Mouse (Mus musculus) hindbrain, embryonic 10.5 days (tissue): ENCODE measurements around the gene Olfr985. TPM values are rescaled to one million over a fixed set of nuclear protein-coding genes. Genes with fewer than 3 reads are reported as not detected.

Experiments
- DNase-seq: peaks from one replicate; pipeline ENCODE4 v3.0.0-alpha.2; 2017; ENCODE audit warnings: low spot score
- H3K27ac ChIP-seq: fragments of 300-500 bp; sonication (generic); 2 replicates; pipeline ENCODE4 v1.5.1; 2016; ENCODE audit warnings: mild to moderate bottlenecking, moderate library complexity
- H3K27me3 ChIP-seq: fragments of 300-500 bp; sonication (generic); 2 replicates; pipeline ENCODE4 v1.6.1; 2016; ENCODE audit warnings: mild to moderate bottlenecking; ENCODE audit not compliant: poor library complexity, insufficient read depth, severe bottlenecking
- H3K36me3 ChIP-seq: fragments of 300-500 bp; sonication (generic); 2 replicates; pipeline ENCODE4 v1.6.1; 2016; ENCODE audit warnings: mild to moderate bottlenecking, moderate library complexity
- H3K4me1 ChIP-seq: fragments of 300-500 bp; sonication (generic); replicated peaks from 2 replicates; pipeline ENCODE4 v1.6.1; 2016; ENCODE audit warnings: mild to moderate bottlenecking
- H3K4me3 ChIP-seq: fragments of 300-500 bp; sonication (generic); 2 replicates; pipeline ENCODE4 v1.5.1; 2016; ENCODE audit warnings: mild to moderate bottlenecking, moderate library complexity
- H3K9me3 ChIP-seq: fragments of 300-500 bp; sonication (generic); 2 replicates; pipeline ENCODE4 v1.6.1; 2016; ENCODE audit warnings: mild to moderate bottlenecking, moderate library complexity
- WGBS: fragments of 180-500 bp; shearing (Covaris S2); methylation state at CpG from one replicate; pipeline ENCODE4 v1.1.7; 2016; 5-methylcytosine and 5-hydroxymethylcytosine counted together
- polyA plus RNA-seq: library from polyadenylated mRNA; unstranded; fragments of >200 nt; fragmentation: Nextera tagmentation; extraction: Ambion mirVana; gene quantifications from 2 replicates; pipeline ENCODE4 v1.2.1, GENCODE M21; 2016

Olfr985 gene
- not detected in 2 replicates for polyA plus RNA-seq

- DNase-seq: no peak
- WGBS: 92% methylated on average over 1 of the region's 1 CpGs
- H3K27ac ChIP-seq: no peak within 1 kb of the TSS
Observed at GRCm38 (mm10) chr9:40130084-40130483, at the start of gene Olfr985. TSS of gene Olfr985 (minus strand) at chr9:40130184.

GRCm38 (mm10) chr9:40177017-40177416 lies 47.0 kb upstream of the Olfr985 start:
- Histone ChIP-seq H3K4me1 (no peaks in the 10 kb centered on the region), H3K27me3 (no peaks in the 10 kb centered on the region), H3K27ac (no peak overlapping the region), H3K36me3 (no peaks in the 10 kb centered on the region), H3K9me3 (no peaks in the 10 kb centered on the region), H3K4me3 (no peak overlapping the region)
- DNase-seq: no peak
- 84% methylated on average over 6 of the region's 6 CpGs for WGBS

More at GRCm38 (mm10) chr9:40130084-40130483, at the start of gene Olfr985:
- H3K36me3 ChIP-seq: no peaks in the 10 kb centered on the region
- no peak within 1 kb of the TSS for H3K4me3 ChIP-seq
- no peaks in the 10 kb centered on the region for H3K27me3 ChIP-seq
- no peaks in the 10 kb centered on the region for H3K4me1 ChIP-seq
- H3K9me3 ChIP-seq: no peaks in the 10 kb centered on the region

DNA sequence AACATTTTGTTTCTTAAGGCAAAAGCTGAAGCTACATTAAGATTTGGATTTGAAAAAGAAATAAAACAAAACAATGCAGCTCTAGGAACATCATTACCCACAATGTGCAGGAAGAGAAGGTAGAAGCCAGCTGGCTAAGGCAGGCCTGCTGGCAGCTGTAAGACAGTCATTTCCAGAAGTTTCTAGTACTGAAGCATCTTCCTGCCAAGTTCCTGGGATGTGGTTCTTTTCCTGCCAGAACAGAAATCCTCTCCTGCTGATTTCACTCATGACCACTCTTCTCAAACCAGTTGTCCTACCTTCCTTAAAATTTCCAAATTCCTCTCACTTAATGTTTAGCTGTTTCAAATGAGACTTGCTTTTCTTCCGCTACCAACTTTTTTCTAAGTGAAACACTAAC lies 36.5 kb upstream of the Olfr985 start:
- no peaks in the 10 kb centered on the region for H3K27me3 ChIP-seq
- DNase-seq: no peak
- no peak overlapping the region for H3K4me3 ChIP-seq
- H3K27ac ChIP-seq: no peak overlapping the region
- 94% methylated on average over 1 of the region's 1 CpGs for WGBS
- H3K4me1 ChIP-seq: no peaks in the 10 kb centered on the region
- no peaks in the 10 kb centered on the region for H3K36me3 ChIP-seq
- H3K9me3 ChIP-seq: 0 out of 2 replicates have a peak, but pooled peaks cover 3% of the 10 kb centered on the region

DNA sequence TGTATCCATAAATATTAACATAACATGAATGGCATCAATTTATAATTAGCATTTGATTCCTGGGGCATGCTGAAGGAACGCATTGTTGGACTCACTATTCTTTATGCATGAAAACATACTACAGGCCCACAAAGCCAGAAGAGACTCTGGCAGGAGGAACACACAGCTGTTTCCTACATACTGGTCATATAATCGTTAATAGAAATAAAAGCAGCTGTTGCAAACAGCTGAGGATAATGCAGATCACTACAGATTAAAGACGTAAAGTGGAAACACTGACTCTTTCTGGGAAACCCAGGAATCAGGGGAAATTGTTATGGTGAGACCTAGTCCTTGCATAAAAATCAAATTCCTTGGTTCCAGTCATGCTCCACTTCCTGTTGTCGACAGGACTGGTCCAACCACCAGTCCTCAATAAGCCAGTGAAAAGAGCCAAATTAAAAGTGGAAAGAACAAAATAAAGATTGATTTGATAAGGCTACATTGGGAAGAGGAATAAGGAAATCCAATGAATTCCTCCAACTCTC lies 25.2 kb upstream of the Olfr985 start:
- no peaks in the 10 kb centered on the region for H3K9me3 ChIP-seq
- no peak overlapping the region for H3K27ac ChIP-seq
- WGBS: 82% methylated on average over 4 of the region's 4 CpGs
- no peak for DNase-seq
- H3K4me1 ChIP-seq: no peaks in the 10 kb centered on the region
- no peak overlapping the region for H3K4me3 ChIP-seq
- H3K36me3 ChIP-seq: no peaks in the 10 kb centered on the region
- no peaks in the 10 kb centered on the region for H3K27me3 ChIP-seq

DNA sequence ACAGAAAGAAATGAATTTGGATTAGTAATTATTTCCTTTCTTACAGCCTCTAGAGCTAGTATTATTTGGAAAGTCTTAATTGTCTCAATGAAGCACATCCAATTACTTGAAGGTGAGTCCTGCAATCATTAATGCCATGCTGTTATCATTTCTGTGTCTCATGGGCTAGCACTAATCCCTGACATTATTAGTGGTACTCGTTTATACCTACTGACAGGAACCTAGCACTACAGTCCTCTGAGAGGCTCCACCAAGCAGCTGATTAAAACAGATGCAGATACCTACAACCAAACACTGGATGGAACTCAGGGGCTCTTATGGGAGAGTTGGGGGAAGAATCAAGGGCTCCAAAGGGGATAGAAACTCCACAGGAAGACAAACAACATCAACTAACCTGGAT lies 11.6 kb upstream of the Olfr985 start:
- Histone ChIP-seq H3K4me3 (no peak overlapping the region), H3K27me3 (no peaks in the 10 kb centered on the region), H3K4me1 (no peaks in the 10 kb centered on the region), H3K9me3 (no peaks in the 10 kb centered on the region), H3K36me3 (no peaks in the 10 kb centered on the region), H3K27ac (no peak overlapping the region)
- DNase-seq: no peak
- 70% methylated on average over 1 of the region's 1 CpGs for WGBS

GRCm38 (mm10) chr9:40139484-40139883 lies 9.5 kb upstream of the Olfr985 start:
- no peaks in the 10 kb centered on the region for H3K36me3 ChIP-seq
- H3K27me3 ChIP-seq: no peaks in the 10 kb centered on the region
- H3K27ac ChIP-seq: no peak overlapping the region
- no peaks in the 10 kb centered on the region for H3K4me1 ChIP-seq
- WGBS: 78% methylated on average over 4 of the region's 4 CpGs
- H3K4me3 ChIP-seq: no peak overlapping the region
- DNase-seq: no peak
- H3K9me3 ChIP-seq: no peaks in the 10 kb centered on the region

- no peaks in the 10 kb centered on the region for H3K36me3 ChIP-seq
- no peaks in the 10 kb centered on the region for H3K9me3 ChIP-seq
- no peak overlapping the region for H3K4me3 ChIP-seq
- no peak for DNase-seq
- H3K27ac ChIP-seq: no peak overlapping the region
- H3K4me1 ChIP-seq: no peaks in the 10 kb centered on the region
- 85% methylated on average over 6 of the region's 6 CpGs for WGBS
- H3K27me3 ChIP-seq: no peaks in the 10 kb centered on the region
Observed at GRCm38 (mm10) chr9:40136987-40137688, 7.2 kb upstream of the Olfr985 start.

DNA sequence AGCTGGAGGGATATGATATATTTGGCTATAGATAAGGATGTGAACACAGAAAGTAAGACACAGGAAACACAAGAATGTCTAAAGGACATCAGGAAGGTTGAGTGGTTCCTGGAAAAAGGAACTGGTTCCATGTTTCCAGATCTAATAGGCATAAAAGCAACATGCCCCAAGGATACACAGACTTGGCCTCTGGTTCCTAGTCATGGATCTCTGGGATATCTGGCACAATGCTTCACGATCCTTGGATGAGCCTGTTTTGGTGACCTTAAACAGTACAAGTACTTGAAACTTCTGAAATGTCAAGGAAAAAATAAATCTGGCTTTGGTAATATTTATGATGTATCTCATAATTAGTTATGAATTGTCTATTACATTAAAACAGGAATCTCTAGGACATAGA lies 572 bp upstream of the Olfr985 start:
- Histone ChIP-seq H3K4me1 (no peaks in the 10 kb centered on the region), H3K9me3 (no peaks in the 10 kb centered on the region), H3K27ac (no peak overlapping the region), H3K36me3 (no peaks in the 10 kb centered on the region), H3K4me3 (no peak overlapping the region), H3K27me3 (no peaks in the 10 kb centered on the region)
- DNase-seq: no peak
- WGBS: 94% methylated on average over 1 of the region's 1 CpGs

GRCm38 (mm10) chr9:40117287-40117659 lies 12.7 kb downstream of the Olfr985 start:
- 89% methylated on average over 5 of the region's 5 CpGs for WGBS
- no peaks in the 10 kb centered on the region for H3K4me1 ChIP-seq
- H3K9me3 ChIP-seq: no peaks in the 10 kb centered on the region
- DNase-seq: no peak
- no peaks in the 10 kb centered on the region for H3K36me3 ChIP-seq
- H3K27me3 ChIP-seq: no peaks in the 10 kb centered on the region
- no peak overlapping the region for H3K27ac ChIP-seq
- H3K4me3 ChIP-seq: no peak overlapping the region

DNA sequence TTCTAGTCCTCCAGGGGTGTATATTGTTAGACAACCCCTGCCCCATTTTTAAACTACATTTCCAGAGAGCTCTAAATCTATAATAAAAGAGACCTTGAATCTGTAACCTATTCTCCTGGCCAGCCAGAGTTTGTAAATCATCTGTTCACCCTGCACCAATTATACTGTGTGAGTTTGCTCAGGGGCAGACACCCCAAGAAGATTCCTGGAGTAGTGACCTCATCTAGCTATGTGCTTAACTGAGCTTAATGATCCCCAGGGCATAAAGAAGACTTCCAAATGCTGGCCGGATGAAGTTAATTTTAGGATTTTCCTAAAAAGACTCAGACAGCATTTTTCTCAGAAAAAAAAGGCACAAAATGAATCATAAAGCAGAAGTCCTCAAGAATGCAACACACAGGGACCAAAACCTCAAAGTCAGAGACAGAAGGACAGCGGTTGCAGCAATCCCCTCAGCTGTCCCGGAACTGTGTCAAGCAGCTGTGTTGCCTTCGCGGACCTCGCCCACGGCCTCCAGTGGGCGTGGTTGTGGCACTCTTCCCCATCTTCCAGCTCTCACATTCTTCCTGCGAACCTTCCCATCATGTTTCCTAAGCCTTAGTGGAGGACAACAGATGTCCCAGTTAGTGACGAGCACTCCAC lies 13.2 kb downstream of the Olfr985 start:
- H3K9me3 ChIP-seq: no peaks in the 10 kb centered on the region
- H3K36me3 ChIP-seq: no peaks in the 10 kb centered on the region
- no peaks in the 10 kb centered on the region for H3K27me3 ChIP-seq
- H3K4me1 ChIP-seq: no peaks in the 10 kb centered on the region
- H3K27ac ChIP-seq: no peak overlapping the region
- H3K4me3 ChIP-seq: no peak overlapping the region
- no peak for DNase-seq
- WGBS: 72% methylated on average over 10 of the region's 10 CpGs

DNA sequence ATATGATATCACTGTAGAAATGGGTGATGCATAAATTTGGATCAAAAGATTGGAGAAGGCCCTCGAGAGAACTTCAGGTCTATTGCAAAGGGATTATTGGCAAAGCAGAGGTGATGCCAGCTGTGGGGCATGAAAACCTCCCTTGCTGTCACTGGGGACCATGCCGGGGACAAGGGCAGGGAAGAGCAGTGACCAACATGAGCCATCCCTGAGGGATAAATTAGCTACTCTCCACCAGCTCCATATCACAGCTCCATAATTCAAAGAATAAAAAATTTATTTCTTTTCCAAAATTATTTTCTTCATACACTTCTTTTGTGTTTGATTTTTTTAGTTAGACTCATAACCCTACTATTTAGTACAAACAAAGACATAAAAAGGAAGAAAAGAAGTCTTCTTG lies 15.9 kb downstream of the Olfr985 start, which contains the start of gene Olfr984:
TSS of gene Olfr984 (minus strand) at position 101 of the 400 bp plus-strand sequence.
- Histone ChIP-seq H3K27ac (no peak within 1 kb of the TSS), H3K9me3 (no peaks in the 10 kb centered on the region), H3K4me1 (no peaks in the 10 kb centered on the region), H3K36me3 (no peaks in the 10 kb centered on the region), H3K4me3 (no peak within 1 kb of the TSS), H3K27me3 (no peaks in the 10 kb centered on the region)
- DNase-seq: no peak
- WGBS: 85% methylated on average over 2 of the region's 2 CpGs

DNA sequence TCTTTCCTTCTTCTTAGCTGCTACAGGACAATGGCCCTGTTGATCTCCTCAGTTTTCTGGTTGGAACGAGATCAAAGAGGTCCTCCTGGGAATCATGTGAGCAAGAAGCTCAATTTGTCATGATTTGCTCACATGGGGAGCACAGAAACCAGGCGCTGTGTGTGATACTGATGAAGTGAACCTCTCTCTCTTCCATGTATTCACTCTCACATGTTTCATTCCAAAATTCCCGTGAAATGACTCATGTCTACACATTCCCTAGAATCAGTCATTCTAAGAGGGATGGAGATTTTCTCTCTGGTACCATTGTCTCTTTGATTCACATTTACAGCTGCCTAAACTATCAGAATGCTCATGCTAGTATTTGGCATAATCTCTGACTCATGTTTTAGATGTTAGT lies 35.2 kb downstream of the Olfr985 start:
- Histone ChIP-seq H3K27me3 (no peaks in the 10 kb centered on the region), H3K9me3 (no peaks in the 10 kb centered on the region), H3K4me1 (no peaks in the 10 kb centered on the region), H3K27ac (no peak overlapping the region), H3K36me3 (no peaks in the 10 kb centered on the region), H3K4me3 (no peak overlapping the region)
- DNase-seq: no peak
- WGBS: 62% methylated on average over 3 of the region's 3 CpGs

DNA sequence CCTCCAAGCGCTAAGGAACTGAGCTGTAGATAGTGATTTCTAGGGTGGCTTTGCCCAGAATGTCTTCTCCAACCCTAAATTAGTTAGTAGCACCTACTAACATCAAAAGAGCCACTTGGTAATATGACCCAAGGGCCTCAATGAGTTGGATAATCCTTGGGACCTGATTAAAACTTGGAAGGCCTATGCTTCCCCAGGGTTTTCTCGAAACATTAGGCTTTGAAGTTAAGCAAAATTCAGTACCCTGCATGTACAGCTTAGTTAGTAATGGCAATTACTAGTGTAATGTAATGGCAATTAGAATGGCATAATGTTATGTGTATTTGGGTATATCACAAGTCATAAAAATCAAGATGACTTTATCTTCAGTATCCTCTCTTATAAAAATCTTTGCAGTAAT lies 36.5 kb downstream of the Olfr985 start, which contains the start of gene Olfr983:
TSS of gene Olfr983 (minus strand) at position 101 of the 400 bp plus-strand sequence.
- Histone ChIP-seq H3K4me3 (no peak within 1 kb of the TSS), H3K36me3 (no peaks in the 10 kb centered on the region), H3K27me3 (no peaks in the 10 kb centered on the region), H3K27ac (no peak within 1 kb of the TSS), H3K9me3 (no peaks in the 10 kb centered on the region), H3K4me1 (no peaks in the 10 kb centered on the region)
- 88% methylated on average over 2 of the region's 2 CpGs for WGBS
- DNase-seq: no peak
